Mouse (Mus musculus): ENCODE data around the gene Rp9. TPM values are rescaled to one million over a fixed set of nuclear protein-coding genes. Genes with fewer than 3 reads are reported as not detected.
"Not testable (repeated sequence)": the region's sequence is repeated elsewhere in the genome, so short reads cannot be mapped to it uniquely, and the experiment has no call there.

The Rp9 gene
- total RNA-seq, 2 experiments from 2014 or later: 42.9 to 44.0 TPM

DNA sequence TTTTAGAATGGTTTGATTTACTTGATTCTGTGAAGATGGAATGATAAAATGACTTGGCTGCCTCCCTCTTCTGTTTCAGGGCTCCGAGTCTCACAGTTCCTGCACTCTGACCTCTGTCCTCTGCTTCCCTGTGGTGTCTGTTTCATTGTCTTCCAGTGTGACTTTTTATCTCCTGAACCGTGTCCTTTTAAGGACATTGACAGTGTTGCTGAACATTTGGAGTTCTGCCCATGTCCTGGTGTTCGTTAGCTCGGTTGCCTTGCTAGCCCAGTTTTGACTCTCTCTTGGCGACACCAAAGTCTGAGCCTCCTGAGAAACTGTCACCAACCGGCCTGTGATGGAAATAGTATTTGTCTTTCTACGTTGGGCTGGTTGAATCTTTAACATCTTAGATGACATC is 49.1 kb downstream of the Rp9 start:
- DNase-seq: no peak

DNA sequence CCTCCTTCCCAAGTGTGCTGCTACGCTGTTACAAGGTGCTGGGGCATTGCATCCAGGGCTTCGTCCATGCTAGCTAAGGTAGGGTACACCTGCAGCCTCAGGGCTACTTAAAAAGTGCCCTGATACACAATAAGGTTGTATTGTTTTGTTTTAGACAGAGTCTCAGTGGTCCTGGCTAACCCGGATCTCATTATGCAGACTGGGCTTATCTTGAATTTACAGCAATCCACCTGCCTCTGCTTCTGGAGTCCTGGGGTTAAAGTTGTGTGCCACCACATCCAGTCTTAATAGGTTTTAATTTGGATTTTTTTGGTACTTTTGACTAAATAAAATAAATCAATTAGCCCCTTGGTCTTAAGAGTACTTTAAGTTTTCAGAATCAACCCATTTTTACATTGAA is 49.7 kb downstream of the Rp9 start:
- DNase-seq: no peak

DNA sequence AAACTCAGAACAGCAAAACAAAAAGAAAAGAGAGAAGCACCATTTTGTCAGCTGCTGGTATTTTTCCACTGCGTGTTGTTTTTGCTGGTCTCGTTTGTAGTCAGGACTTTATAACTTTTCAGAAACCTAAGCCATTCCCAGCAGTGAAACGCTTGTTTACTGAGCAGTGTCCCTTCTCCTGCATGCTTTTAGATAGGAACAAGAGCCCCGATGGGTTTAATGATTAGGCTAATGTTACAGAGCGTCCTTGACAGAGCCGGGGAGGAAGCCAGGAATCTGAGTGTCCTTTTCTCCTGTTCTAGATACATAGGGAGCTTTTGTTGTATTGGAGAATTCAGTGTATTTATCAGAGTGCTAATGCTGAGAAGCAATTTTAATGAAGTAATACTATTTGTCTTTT is 52.0 kb downstream of the Rp9 start:
- peak; percentile 24 for DNase-seq

DNA sequence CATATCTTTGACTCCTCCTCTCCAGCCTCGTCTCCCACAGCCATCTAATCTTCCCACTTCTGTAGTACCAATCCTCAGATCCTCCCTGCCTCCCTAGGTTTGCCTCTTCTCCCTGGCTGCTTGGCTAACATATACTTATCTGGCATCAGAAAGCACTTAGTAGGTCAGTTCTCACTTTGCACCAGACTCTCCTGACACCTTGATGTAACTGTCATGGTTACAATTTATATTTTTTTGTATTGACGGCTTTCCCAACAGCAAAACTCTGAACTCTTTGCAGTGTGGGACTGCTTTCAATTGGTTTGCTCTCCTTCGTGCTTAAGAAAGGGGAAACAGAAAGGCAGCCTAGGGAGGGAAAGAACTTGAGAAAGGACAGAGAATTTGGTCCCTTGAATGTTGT is 53.4 kb downstream of the Rp9 start:
- DNase-seq: no peak

DNA sequence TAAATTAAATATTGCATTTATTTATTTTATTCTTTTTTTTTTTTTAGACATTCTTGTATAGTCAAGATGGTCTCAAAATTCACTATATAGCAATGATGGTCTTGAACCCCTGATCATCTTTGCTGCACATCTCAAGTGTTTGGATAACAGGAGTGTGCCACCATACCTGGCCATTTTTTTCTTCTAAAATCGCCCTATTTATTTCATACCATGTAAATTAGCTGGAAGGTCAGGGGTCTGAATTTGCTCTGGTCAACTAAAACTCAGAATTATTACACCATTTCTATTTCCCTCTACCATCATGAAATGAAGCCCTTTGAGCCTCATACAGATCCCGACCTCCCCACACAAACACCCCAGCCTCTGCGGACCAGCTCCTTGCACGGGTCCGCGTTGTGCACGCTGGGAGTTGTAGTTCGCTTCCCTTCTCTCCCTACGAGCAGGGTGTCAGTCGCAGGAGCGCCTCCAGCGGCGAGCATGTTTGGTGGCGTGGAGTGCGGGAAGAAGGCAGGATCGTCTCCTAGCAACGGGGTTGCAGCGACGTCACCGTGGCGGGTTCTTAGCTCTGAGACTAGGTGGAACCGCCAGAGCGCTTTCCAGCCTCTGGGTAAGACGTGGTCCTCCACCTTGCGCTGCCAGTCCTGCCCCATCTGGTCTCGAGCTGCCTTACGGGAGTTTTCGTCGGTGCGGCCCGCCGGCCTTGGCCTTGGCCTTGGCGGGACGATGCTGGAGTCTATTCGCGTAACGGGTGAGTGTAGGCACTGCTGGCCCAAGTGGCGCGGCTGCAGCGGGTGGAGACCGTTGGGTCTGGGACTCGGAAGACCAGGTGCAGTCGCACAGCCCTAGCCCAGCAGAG is 58.3 kb downstream of the Rp9 start, which contains the start of gene 9530077C05Rik:
Gene 9530077C05Rik (plus strand): TSS at position 512 of the 856 bp plus-strand sequence.
- peak; percentile 95 for DNase-seq

DNA sequence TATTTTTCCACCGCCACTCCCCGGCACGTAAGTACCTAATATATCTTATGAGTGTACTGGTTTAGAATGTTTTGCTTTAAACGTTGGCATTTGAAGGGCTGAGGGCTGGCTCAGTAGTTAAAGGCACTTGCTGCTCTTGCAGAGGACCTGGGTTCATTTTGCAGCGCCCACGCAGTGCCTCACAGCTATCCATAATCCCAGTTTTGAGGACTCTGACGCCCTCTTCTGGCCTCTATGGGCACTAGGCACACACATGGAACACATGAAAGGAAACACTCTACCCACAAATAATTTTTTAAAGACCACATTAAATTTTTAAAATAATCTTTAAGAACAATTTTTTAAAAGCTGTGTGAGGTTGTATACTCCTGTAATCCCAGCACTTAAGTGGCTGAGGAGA is 60.0 kb downstream of the Rp9 start:
- no peak for DNase-seq

DNA sequence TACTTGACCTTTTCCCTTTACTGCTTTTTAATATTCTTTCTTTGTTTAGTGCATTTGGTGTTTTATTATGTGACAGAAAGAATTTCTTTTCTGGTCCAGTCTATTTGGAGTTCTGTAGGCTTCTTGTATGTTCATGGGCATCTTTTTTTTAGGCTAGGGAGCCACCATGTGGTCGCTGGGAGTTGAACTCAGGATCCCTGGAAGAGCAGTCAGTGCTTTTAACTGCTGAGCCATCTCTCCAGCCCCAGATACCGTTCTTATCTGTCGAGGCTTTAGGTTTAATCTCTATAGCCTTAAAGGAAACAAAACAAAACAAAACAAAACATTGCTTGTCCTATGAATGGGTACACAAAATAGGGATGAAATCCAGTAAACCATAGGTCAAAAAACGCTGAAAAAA is 61.2 kb downstream of the Rp9 start:
- DNase-seq: not testable (repeated sequence)

DNA sequence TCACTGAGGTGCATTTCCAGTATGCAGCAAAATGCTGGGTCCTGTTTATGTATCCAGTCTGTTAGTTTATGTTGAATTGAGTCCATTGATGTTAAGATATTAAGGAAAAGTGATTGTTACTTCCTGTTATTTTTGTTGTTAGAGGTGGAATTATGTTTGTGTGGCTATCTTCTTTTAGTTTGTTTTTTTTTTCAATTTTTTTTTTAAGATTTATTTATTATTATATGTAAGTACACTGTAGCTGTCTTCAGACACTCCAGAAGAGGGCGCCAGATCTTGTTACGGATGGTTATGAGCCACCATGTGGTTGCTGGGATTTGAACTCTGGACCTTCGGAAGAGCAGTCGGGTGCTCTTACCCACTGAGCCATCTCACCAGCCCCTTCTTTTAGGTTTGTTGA is 61.9 kb downstream of the Rp9 start:
- not testable (repeated sequence) for DNase-seq

DNA sequence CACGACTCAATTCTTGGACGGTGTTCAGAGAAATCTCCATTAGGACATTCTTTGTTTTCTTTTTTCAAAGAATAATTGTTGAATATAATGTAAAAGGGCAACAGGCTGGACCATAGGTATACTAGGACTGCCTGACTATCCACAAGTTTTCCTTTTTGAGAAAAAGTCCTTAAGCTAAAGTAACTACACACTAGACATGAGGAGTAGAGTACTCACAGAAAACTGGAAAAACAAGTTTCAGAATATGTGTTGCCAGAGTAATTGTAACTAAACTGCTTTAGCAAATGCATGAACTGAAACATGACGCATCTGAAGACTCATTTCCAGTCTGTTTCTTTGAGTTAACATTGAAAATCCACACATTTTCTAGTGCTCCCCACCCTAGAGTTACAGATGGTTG is 64.1 kb downstream of the Rp9 start:
- DNase-seq: no peak

DNA sequence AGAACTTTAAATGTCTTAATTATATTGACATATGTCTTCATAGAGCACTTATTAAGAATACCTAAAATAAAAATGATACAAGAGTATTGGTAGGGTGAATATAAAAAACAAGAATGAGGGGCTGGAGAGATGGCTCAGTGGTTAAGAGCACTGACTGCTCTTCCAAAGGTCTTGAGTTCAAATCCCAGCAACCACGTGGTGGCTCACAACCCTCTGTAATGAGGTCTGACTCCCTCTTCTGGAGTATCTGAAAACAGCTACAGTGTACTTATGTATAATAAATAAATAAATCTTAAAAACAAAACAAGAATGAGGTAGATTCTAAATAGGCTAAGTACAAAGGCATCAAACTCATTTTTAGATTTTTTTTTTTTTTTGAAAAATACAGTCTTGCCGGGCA is 66.0 kb downstream of the Rp9 start:
- not testable (repeated sequence) for DNase-seq

DNA sequence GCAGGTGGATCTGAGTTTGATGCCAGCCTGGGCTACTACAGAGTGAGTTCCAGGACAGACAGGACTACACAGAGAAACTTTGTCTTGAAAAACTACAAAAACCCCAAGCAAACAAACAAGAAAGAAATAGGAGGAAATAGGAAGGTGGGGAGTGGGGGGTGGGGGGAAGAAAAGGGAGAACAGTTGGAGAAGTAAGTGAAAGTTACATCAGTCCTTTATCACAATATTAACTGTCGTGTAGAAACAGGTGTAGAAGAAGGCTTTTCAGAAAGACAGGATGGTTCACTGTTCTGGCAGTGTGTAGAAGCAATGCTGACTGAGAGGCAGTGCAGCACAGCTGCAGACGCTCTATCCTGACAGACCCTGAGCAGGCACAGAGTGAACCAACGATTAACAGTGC is 66.6 kb downstream of the Rp9 start:
- no peak for DNase-seq

DNA sequence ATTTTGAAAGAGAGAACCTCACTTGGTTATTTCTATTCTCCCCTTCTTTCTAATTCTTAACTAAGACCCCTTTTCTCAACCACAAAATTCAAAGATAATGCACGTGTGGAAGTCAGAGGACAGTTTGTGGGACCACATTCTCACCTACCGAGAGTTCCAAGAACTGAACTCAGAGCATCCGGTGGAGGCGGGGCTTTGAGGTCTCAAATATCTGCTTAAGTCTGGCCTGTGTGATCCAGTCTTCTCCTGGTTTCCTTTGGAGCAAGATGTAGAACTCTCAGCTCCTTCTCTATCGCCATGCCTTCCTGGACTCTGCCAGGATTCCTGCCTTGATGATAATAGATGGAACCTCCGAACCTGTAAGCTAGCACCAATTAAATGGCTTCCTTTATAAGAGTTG is 67.5 kb downstream of the Rp9 start:
- no peak for DNase-seq

DNA sequence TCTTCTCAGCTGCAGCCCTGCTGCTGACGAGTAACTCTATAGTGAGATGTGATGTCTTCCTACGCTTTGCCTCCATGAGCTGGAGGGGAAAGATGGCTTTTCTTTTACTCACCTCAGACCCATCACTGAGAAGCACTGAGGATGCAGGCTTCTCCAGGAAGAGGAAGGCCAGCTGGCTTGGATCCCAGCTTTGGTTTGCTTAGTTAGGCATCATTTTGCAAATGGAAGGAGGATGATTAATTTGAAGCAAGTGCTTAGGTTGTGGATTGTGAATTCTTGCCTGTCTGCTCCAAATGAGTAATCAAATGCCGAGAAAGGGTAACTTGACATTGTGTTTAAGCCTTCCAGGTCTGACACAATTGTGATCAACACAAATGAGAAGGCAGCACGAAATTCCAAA is 70.5 kb downstream of the Rp9 start:
- DNase-seq: no peak

DNA sequence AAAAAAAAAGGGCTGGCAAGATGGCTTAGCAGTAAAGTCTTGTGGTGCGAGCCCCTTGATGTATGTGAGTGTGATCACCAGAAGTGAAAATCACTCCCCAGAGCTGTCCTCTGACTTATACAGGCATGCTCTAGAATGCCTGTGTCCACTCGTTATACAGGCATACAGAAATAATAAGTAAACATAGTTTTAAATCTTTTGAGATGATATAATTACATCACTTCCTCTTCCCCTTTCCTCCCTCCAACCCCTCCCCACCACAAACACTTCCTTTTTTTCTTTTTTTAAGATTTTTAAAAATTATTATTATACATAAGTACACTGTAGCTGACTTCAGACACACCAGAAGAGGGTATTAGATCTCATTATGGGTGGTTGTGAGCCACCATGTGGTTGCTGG is 74.8 kb downstream of the Rp9 start:
- DNase-seq: no peak

DNA sequence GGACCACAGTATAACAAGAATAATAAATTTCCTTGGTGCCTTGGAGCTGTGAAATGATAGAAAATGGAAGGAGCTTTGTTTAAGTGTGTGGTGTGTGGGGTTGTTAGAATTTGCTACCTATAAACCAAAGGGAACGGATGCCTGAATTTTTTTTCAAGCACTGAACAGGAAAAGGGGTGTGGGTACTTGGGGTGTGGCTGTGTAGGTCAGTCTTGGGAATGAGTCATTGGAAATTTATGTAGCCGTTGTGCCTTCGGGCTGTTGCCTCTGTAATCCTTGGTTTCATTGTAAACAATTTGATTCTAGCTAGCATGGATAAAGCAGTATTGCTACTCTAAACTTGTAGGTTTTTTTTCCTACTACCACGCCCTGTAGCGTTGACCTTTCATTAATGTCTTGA is 79.2 kb downstream of the Rp9 start:
- DNase-seq: no peak

DNA sequence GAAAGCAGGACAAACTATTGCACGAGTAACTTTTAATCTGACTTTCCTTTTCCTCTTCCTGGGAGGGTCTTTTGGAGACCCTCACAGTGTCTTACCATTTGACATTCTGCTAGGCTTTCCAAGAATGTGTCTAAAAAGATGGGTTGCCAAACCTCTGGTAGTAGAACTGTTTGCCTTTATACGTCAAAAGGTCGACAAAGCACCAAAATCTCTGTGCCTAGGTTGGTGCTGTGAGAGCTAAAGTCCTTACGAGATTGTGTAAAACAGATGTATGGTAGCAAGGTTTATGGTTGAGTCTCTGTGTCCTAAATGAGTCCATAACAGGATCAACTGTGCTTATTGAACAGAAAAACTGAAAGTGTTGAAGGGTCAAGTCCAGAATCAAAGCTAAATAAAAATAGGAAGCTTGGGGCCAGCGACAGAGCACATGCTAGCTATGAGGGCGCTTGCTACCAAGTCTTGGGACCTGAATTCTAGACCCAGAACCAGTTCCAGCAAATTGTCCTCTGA is 79.8 kb downstream of the Rp9 start:
- no peak for DNase-seq

DNA sequence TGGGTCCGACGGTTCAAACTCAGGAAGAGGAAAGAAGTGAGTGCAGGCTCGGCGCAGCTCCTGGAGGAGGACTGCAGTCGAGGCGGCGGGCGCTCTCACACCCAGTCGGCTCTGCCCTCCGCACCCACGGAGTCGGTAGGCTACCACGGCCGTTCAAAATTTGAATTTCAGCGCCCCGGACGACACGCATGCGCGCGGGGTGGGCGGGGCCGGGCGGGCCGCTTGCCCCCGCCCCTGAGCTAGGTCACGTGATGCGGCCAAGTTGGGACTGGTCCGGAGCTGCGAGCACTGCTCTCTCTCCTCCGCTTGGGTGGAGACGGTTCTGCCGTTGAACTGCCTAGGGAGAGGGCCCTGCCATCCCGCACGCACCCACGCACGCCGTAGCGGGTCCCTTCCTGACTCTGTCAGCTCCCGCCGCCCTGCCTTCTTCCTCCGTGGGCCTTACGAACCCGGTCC is 80.5 kb downstream of the Rp9 start, which contains the start of gene Anln:
Gene Anln (minus strand): TSS at position 168 of the 456 bp plus-strand sequence.
- peak; percentile 99 for DNase-seq

DNA sequence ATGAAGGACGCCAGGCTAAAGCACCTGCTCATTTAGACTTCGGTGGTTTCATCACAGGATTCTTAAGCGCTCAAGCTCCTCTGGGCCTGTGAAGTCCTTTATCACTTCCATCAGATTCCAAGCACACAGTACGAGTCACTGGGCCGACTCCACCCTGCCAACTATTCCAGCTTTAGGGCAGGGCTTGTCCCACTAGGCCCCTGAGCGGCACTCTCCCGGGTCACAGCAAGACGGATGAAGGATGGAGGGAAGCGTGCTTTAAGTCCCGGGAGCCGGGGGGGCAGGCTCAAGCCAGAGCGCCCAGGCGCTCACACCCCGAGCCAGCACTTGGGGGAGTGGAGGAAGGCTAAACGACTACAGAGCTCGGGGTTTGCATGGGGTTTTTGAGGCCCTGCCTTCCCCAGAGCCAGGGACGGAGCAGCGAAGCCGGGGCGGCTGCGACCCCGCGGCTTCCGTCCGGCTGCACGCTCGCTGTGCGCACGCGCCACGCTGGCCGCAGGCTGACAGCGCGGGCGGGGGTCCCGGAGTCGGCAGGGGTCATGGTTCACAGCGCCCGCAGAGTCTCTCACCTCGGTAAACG is 81.1 kb downstream of the Rp9 start:
- no peak for DNase-seq

DNA sequence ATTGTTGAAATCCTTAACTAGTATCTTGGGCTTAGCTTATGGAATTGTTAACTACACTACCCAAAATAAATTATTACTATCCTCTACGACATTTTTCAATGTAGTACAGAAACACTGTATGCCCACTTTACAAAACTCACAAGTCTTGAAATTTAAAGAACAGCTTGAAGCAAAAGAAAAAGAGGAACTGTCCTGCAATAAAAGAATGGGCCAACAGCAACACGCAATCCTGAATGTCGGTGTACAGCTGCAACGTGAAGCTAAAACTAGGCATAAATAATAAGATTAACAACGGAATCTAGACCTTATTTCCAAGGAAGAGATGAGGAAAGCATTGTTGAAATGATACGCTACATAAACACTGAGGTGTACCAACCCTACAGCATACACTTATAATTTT is 81.6 kb downstream of the Rp9 start:
- DNase-seq: no peak

DNA sequence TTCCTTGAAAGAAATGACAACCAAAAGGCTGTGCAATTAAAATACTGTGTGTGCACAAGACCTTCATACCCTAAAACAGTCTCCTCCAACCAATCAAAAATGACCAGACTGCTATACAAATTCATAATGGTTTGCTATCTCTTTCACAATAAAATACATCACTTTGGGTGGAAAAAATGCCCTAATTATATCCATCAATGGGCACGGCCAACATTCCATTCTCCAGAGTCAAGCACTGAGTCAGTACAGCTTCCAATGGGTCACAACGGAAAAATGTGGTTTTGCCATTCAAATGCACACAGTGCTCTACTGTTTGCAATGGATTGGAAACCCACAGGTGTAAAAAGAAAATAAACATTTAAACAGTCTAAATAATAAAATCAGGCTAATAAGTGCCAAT is 83.7 kb downstream of the Rp9 start:
- DNase-seq: no peak

DNA sequence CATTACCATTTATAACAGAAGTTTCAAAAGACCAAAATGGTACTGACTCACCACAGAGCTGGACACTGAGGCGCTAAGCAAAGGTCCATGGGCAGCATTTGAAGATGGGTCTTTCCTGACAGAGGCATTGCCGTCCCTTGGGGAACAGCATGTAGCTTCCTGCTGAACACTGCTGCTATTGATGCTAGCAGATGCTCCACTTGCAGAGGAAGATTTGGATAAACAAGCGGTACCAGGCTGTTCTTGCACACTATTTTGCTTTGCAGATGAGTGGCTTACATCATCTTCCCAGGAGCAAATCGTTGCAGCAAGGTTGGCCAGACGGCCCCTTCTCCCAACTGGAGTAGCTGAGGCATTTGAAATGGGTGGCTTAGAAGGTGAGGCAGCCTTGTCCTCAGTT is 93.5 kb downstream of the Rp9 start:
- DNase-seq: no peak

DNA sequence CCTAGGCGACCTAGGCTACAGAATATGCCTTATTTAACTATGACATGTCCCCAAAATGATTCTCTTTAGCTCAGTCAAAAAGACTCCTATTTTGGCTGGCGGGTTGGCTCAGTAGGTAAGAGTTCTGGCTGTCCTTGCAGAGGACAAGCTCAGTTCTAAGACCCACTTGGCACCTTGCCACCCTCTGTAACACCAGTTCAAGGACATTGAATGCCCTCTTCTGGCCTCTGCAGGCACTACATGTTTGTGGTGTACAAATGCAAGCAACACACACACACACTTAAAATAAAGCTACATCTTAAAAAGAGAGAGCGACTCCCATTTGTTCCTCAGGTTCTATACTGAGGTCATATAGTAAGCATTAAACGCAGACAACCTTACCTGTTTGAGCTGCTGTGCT is 96.8 kb downstream of the Rp9 start:
- peak; percentile 36 for DNase-seq

DNA sequence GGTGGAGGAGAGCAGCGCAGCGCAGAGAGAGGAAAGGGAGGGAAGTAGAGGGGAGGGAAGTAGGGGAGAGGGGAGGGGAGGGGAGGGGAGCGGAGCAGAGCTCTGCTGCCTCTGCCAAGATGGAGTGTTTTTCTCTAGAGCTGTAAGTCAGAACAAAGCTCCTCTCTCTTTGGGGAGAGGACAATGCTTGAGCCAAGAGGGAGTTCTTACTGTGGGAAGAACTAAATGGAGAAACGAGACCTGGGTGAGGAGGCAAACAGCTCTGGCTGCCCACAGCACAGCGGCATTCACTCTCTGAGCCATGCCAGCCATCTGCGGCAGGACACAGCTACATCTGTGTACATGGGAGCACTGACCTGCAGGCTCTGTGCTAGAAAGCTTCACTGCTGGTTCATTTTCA is 101.5 kb downstream of the Rp9 start:
- peak; percentile 10 for DNase-seq

DNA sequence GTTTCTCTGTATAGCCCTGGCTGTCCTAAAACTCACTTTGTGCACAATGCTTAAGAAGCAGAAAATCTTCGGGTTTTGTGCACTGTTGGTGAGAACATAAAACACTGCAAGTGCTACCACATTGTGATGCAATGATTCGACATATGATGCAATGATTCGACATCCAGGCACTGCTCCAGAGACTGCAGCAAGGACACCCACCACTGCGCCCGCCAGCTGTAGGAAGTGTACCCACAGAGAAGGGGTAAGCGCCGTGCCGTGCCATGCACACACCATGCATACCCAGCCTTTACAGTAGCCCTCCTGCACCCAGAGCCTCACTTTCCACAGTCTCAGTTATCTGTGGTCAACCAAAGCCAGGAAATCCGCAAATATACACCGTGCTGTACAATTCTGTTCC is 102.9 kb downstream of the Rp9 start:
- peak; percentile 56 for DNase-seq

Measured in adrenal gland, postnatal 10 days (tissue).